ENCODE assay signal across 15 mouse cellular contexts in genomic region chr7:97151082-97151813, GRCm38 (mm10).
A peak's percentile ranks its signal among the peaks of the same experiment; 100 is the strongest.
DNase-seq lines count a peak whose midpoint lies in the region; ATAC-seq lines count a peak whose summit lies in the region.
"Had no signal": no experiment of that assay in that cellular context is flagged by ENCODE, and none has a peak within 500 bp of the region (broad histone marks: within the 10 kb centered on the region; RNA-seq: fewer than 3 reads in every experiment).

No protein-coding gene starts in this region.

- no peak overlapping the region for H3K27ac ChIP-seq in midbrain, embryonic 11.5 days (ENCODE audit: low read depth, low read length)
- no peak overlapping the region for H3K27ac ChIP-seq in midbrain, embryonic 10.5 days (replicated peaks)
- H3K27ac ChIP-seq in forebrain, embryonic 14.5 days (ENCODE audit: low read depth, low read length) = no peak overlapping the region
- H3K27ac ChIP-seq: heart, embryonic 15.5 days; limb, embryonic 15.5 days had no signal

- 85% methylated on average over 2 of the region's 2 CpGs for WGBS in midbrain, embryonic 11.5 days
- 84% methylated on average over 2 of the region's 2 CpGs for WGBS in midbrain, embryonic 10.5 days
- 37% methylated on average over 2 of the region's 2 CpGs for WGBS in forebrain, embryonic 14.5 days

- no peak overlapping the region for H3K9ac ChIP-seq in midbrain, embryonic 11.5 days (ENCODE audit: low read length)
- H3K9ac ChIP-seq in forebrain, embryonic 14.5 days (ENCODE audit: low read length) = no peak overlapping the region
- H3K9ac ChIP-seq: heart, embryonic 15.5 days; limb, embryonic 15.5 days had no signal

- H3K4me2 ChIP-seq in midbrain, embryonic 11.5 days = no peak overlapping the region
- no peak overlapping the region for H3K4me2 ChIP-seq in forebrain, embryonic 14.5 days (ENCODE audit: low read length)
- H3K4me2 ChIP-seq: heart, embryonic 15.5 days; limb, embryonic 15.5 days had no signal

- no peaks in the 10 kb centered on the region for H3K9me3 ChIP-seq in midbrain, embryonic 11.5 days (ENCODE audit: control insufficient read depth, low read length)
- H3K9me3 ChIP-seq in midbrain, embryonic 10.5 days (replicated peaks) = no peaks in the 10 kb centered on the region
- no peaks in the 10 kb centered on the region for H3K9me3 ChIP-seq in forebrain, embryonic 14.5 days (replicated peaks; ENCODE audit: control insufficient read depth, low read length)
- H3K9me3 ChIP-seq: heart, embryonic 15.5 days; limb, embryonic 15.5 days had no signal

- no peaks in the 10 kb centered on the region for H3K4me1 ChIP-seq in midbrain, embryonic 11.5 days (ENCODE audit: control insufficient read depth, insufficient read depth, low read length)
- no peaks in the 10 kb centered on the region for H3K4me1 ChIP-seq in midbrain, embryonic 10.5 days
- no peaks in the 10 kb centered on the region for H3K4me1 ChIP-seq in forebrain, embryonic 14.5 days (ENCODE audit: control insufficient read depth, insufficient read depth, low read length)

- peak; percentile 31 for DNase-seq in midbrain, embryonic 11.5 days (ENCODE audit: low spot score, missing footprints)
- DNase-seq in midbrain, embryonic 10.5 days (ENCODE audit: low spot score) = no peak
- peak; percentile 54 for DNase-seq in forebrain, embryonic 14.5 days (ENCODE audit: low spot score)
- DNase-seq in mesoderm, embryonic 11.5 days (ENCODE audit: low read depth, low spot score) = peak; percentile 15
- peak; percentile 11 for DNase-seq in retina, postnatal 1 day
- no peak for DNase-seq in gastrocnemius, adult 18-20 months (ENCODE audit: low spot score)
- DNase-seq: cerebellum, adult 18-20 months; lung, adult 2 months; right cerebral cortex, postnatal 25 days; thymus, adult 2 months had no signal

- no peaks in the 10 kb centered on the region for H3K36me3 ChIP-seq in midbrain, embryonic 11.5 days (ENCODE audit: control insufficient read depth, insufficient read depth, low read length)
- no peaks in the 10 kb centered on the region for H3K36me3 ChIP-seq in midbrain, embryonic 10.5 days
- H3K36me3 ChIP-seq in forebrain, embryonic 14.5 days (ENCODE audit: control insufficient read depth, insufficient read depth, low read length) = no peaks in the 10 kb centered on the region
- H3K36me3 ChIP-seq: heart, embryonic 15.5 days; limb, embryonic 15.5 days had no signal

- no peak overlapping the region for H3K4me3 ChIP-seq in midbrain, embryonic 11.5 days (ENCODE audit: low read depth, low read length)
- no peak overlapping the region for H3K4me3 ChIP-seq in midbrain, embryonic 10.5 days
- H3K4me3 ChIP-seq in forebrain, embryonic 14.5 days (ENCODE audit: low read depth, low read length) = no peak overlapping the region
- H3K4me3 ChIP-seq: heart, embryonic 15.5 days; limb, embryonic 15.5 days had no signal

- no peak for ATAC-seq in midbrain, embryonic 11.5 days (ENCODE audit: low FRiP score)
- peak; percentile 72 for ATAC-seq in forebrain, embryonic 14.5 days
- no peak for ATAC-seq in megakaryocyte, adult 5-6 weeks (ENCODE audit: poor library complexity, severe bottlenecking)
- ATAC-seq: inflammation-experienced regulatory T-cells, adult 6 months had no signal

- no peaks in the 10 kb centered on the region for H3K27me3 ChIP-seq in midbrain, embryonic 11.5 days (ENCODE audit: control insufficient read depth, insufficient read depth, low read length)
- no peaks in the 10 kb centered on the region for H3K27me3 ChIP-seq in midbrain, embryonic 10.5 days (ENCODE audit: low read depth, poor library complexity, severe bottlenecking)
- H3K27me3 ChIP-seq in forebrain, embryonic 14.5 days (replicated peaks; ENCODE audit: control insufficient read depth, insufficient read depth, low read length) = no peaks in the 10 kb centered on the region
- H3K27me3 ChIP-seq: CH12.LX; heart, embryonic 15.5 days; limb, embryonic 15.5 days had no signal

Comparison
In these comparisons a context has a peak if more than half of its experiments do, and no peak if none do; other contexts are left out.
1. DNase-seq: peak in midbrain, embryonic 11.5 days (single experiment), forebrain, embryonic 14.5 days (single experiment), mesoderm, embryonic 11.5 days (single experiment) and retina, postnatal 1 day (single experiment); none in midbrain, embryonic 10.5 days (single experiment) and gastrocnemius, adult 18-20 months (single experiment).